Mouse (Mus musculus) stomach, postnatal 0 days (tissue): ENCODE measurements around the gene Apbb1ip.

Experiments
- CTCF ChIP-seq: IDR thresholded peaks from 2 replicates; pipeline ENCODE4 v1.5.1; 2016; ENCODE audit warnings: antibody characterized with exemption, low read depth, mild to moderate bottlenecking, moderate library complexity
- EP300 ChIP-seq: optimal IDR thresholded peaks from 2 replicates; pipeline ENCODE3; 2016; ENCODE audit warnings: antibody characterized with exemption

- TF ChIP-seq CTCF (no peak), EP300 (no peak)
These were observed 102.7 kb downstream of the Apbb1ip start for GRCm38 (mm10) chr2:22876614-22877013.
